Mouse (Mus musculus) gastrocnemius, postnatal 36 days (tissue): Measurements from ENCODE around the gene Cst13. TPM values are rescaled to one million over a fixed set of nuclear protein-coding genes. Genes with fewer than 3 reads are reported as not detected.

Experiments
- DNase-seq, 2 experiments: peaks; one replicate each; pipeline ENCODE4 v3.0.0; 2022
- intact Hi-C: fragments of 180-260 bp; cut with DNase I; formaldehyde crosslinking; loops from one replicate; pipeline ENCODE4 v1.15.1; 2025
- total RNA-seq, 2 experiments: library from RNA; stranded (reverse); gene quantifications; 2 replicates each; pipeline ENCODE4 v1.2.3; 2021

Gene Cst13
- total RNA-seq, 2 experiments from 2014 or later = not detected

- DNase-seq = no peak
- intact Hi-C loops = no loop called here
These were observed 54.3 kb downstream of the Cst13 start for GRCm38 (mm10) chr2:148874224-148874616.

GRCm38 (mm10) chr2:148874617-148875334 is 54.9 kb downstream of the Cst13 start:
- no peak for DNase-seq
- intact Hi-C loops = no loop called here

- peak; percentile 93 to 96 for DNase-seq
- intact Hi-C loops = no loop called here
These were observed 55.5 kb downstream of the Cst13 start, which contains the start of gene Cst3 for GRCm38 (mm10) chr2:148875335-148875811. Gene Cst3 (minus strand): TSS chr2:148875692.

- peak; percentile 59 to 60 for DNase-seq
- intact Hi-C loops = no loop called here
These were observed 57.3 kb downstream of the Cst13 start for GRCm38 (mm10) chr2:148877016-148877770.

GRCm38 (mm10) chr2:148878641-148879130 is 58.8 kb downstream of the Cst13 start:
- intact Hi-C loops = no loop called here
- DNase-seq = no peak

- DNase-seq = peak in 1 of 2 experiments; percentile 36
These were observed 59.3 kb downstream of the Cst13 start for GRCm38 (mm10) chr2:148879199-148879598.

More at GRCm38 (mm10) chr2:148879199-148879598, 59.3 kb downstream of the Cst13 start:
- intact Hi-C loops = no loop called here

Other genes starting within 250 kb of the Cst13 start
- 1 to 10 TPM; 5.9 to 6.2 TPM for gene Nxt1, start 147.5 kb upstream of the Cst13 start, total RNA-seq
- 10 to 100 TPM; 17.4 to 18.1 TPM for gene Gzf1, start 139.1 kb upstream of the Cst13 start, total RNA-seq
- 1 to 10 TPM; 4.0 to 5.5 TPM for gene Napb, start 87.6 kb upstream of the Cst13 start, total RNA-seq
- not detected for gene Cstl1, start 69.7 kb upstream of the Cst13 start, total RNA-seq
- not detected for gene Cst11, start 48.6 kb upstream of the Cst13 start, total RNA-seq
- not detected for gene 8030411F24Rik, start 38.1 kb upstream of the Cst13 start, total RNA-seq
- not detected for gene Cst12, start 30.7 kb upstream of the Cst13 start, total RNA-seq
- gene Cst8, start 21.3 kb upstream of the Cst13 start, total RNA-seq = not detected
- gene Cst9, start 15.1 kb downstream of the Cst13 start, total RNA-seq = not detected
- 1 to 10 TPM in 1 of 2 experiments, under 1 TPM in 1; 0.66 to 1.5 TPM for gene 9230104L09Rik, start 45.0 kb downstream of the Cst13 start, total RNA-seq
- gene Cst3, start 55.6 kb downstream of the Cst13 start, total RNA-seq = 100 to 1,000 TPM; 479 to 583 TPM
- gene Gm1330, start 183.2 kb downstream of the Cst13 start, total RNA-seq = not detected
- gene Gm10750, start 197.2 kb downstream of the Cst13 start, total RNA-seq = not detected